Mouse (Mus musculus) heart, adult 2 months (tissue): ENCODE measurements at regions not wholly inside any gene's neighbourhood (a gene's known extent, or its start where the extent isn't known, plus 50 kb on each side); places are given as distances from the start of the nearest gene placed in this dataset.
A peak's percentile ranks its signal among the peaks of the same experiment; 100 is the strongest.

Experiments
- DNase-seq, 2 experiments: peaks; one replicate each; pipeline ENCODE4 v3.0.0; 2021
- H3K27ac ChIP-seq: fragments of 200-600 bp; 2 replicates; pipeline ENCODE4 v1.8.1; 2022
- H3K27me3 ChIP-seq: fragments of 200-500 bp; 2 replicates; pipeline ENCODE4 v1.6.1; 2012; ENCODE audit warnings: mild to moderate bottlenecking, low read length, inconsistent platforms, mixed read lengths; ENCODE audit not compliant: control insufficient read depth, insufficient read depth
- H3K36me3 ChIP-seq: fragments of 200-500 bp; 2 replicates; pipeline ENCODE4 v1.6.1; 2012; ENCODE audit warnings: low read length, inconsistent platforms; ENCODE audit not compliant: control insufficient read depth, insufficient read depth
- H3K4me1 ChIP-seq: fragments of 200-500 bp; 2 replicates; pipeline ENCODE4 v1.6.1; 2011; ENCODE audit warnings: low read length; ENCODE audit not compliant: control insufficient read depth, insufficient read depth
- H3K4me3 ChIP-seq: fragments of 200-600 bp; 2 replicates; pipeline ENCODE4 v1.8.1; 2022
- H3K79me2 ChIP-seq: fragments of 200-500 bp; replicated peaks from 2 replicates; pipeline ENCODE4 v1.6.1; 2012; ENCODE audit warnings: mild to moderate bottlenecking, inconsistent platforms, low read length, moderate library complexity, mixed read lengths; ENCODE audit not compliant: control insufficient read depth, insufficient read depth
- H3K9ac ChIP-seq: fragments of 200-500 bp; 2 replicates; pipeline ENCODE4 v1.6.1; 2012; ENCODE audit warnings: low read depth, mild to moderate bottlenecking, control low read depth, inconsistent platforms, low read length, mixed read lengths
- CTCF ChIP-seq: fragments of 200-600 bp; IDR thresholded peaks from 2 replicates; pipeline ENCODE4 v1.8.1; 2022; ENCODE audit warnings: antibody characterized with exemption, mild to moderate bottlenecking, moderate library complexity
- EP300 ChIP-seq: fragments of 200-500 bp; IDR thresholded peaks from 2 replicates; pipeline ENCODE4 v1.6.1; 2011; ENCODE audit warnings: low read depth, low read length, control low read depth; ENCODE audit not compliant: insufficient read depth
- POLR2A ChIP-seq: fragments of 200-500 bp; IDR thresholded peaks from 2 replicates; pipeline ENCODE4 v1.6.1; 2011; ENCODE audit warnings: mild to moderate bottlenecking, low read depth, low read length, control low read depth; ENCODE audit not compliant: insufficient read depth
- WGBS: fragments of 180-500 bp; shearing (Covaris S2); methylation state at CpG from one replicate; pipeline ENCODE4 v1.1.7; 2018; 5-methylcytosine and 5-hydroxymethylcytosine counted together
- intact Hi-C: fragments of 180-260 bp; cut with DNase I; formaldehyde crosslinking; loops from one replicate; pipeline ENCODE4 v1.15.1; 2025

DNA sequence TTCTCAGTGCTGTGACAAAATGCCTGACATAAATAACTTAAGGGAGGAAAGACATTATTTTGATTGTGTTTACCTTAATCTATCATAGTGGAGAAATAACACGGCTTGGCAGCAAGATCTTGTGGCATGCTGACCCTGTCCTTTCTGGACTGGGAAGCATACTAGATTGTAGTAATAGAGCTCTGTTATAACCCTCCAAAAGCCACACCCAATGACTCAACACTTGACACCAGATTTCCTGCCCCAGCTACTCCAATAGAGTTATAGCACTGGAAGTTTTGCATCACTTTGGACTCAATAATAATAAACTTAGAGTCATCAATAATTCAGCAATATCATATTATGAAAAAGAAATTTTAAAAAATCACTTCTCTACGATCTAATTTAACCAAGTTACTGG is 818.0 kb upstream of the Gje1 start:
- no peaks in the 10 kb centered on the region for H3K36me3 ChIP-seq
- H3K4me3 ChIP-seq = no peak overlapping the region
- DNase-seq = no peak
- no peak for TF ChIP-seq EP300
- TF ChIP-seq POLR2A = no peak
- no peak for TF ChIP-seq CTCF
- H3K4me1 ChIP-seq = no peaks in the 10 kb centered on the region
- H3K27me3 ChIP-seq = no peaks in the 10 kb centered on the region
- no peaks in the 10 kb centered on the region for H3K79me2 ChIP-seq
- H3K27ac ChIP-seq = no peak overlapping the region
- H3K9ac ChIP-seq = no peak overlapping the region
- intact Hi-C loops = no loop called here
- 61% methylated on average over 2 of the region's 2 CpGs for WGBS

DNA sequence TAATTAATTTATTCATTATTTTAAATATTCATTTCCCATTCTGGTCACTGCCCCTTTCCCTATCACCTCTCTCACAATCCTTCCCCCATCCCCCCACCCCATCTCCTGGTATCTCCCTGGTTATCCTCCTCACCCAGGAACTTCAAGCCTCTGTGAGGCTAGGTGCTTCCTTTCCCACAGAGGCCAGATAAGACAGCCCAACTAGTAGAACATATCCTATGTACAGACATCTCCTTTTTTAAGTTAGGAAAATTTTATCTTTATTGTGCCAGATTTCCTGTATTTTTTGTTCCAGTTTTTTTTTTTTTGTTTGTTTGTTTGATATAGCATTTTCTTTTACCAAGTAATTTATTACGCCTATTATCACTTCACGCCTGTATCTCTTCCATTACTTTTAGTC is 769.4 kb upstream of the Gje1 start:
- H3K36me3 ChIP-seq = no peaks in the 10 kb centered on the region
- intact Hi-C loops = no loop called here
- no peaks in the 10 kb centered on the region for H3K27me3 ChIP-seq
- no peaks in the 10 kb centered on the region for H3K4me1 ChIP-seq
- no peaks in the 10 kb centered on the region for H3K79me2 ChIP-seq
- no peak overlapping the region for H3K27ac ChIP-seq
- H3K9ac ChIP-seq = no peak overlapping the region
- 71% methylated on average over 2 of the region's 2 CpGs for WGBS
- H3K4me3 ChIP-seq = no peak overlapping the region
- TF ChIP-seq EP300 (no peak), CTCF (no peak), POLR2A (no peak)
- no peak for DNase-seq

GRCm38 (mm10) chr10:15443281-15443680 is 725.3 kb upstream of the Gje1 start:
- WGBS = 43% methylated on average over 2 of the region's 2 CpGs
- H3K36me3 ChIP-seq = no peaks in the 10 kb centered on the region
- no peaks in the 10 kb centered on the region for H3K27me3 ChIP-seq
- intact Hi-C loops = no loop called here
- TF ChIP-seq EP300 (no peak), CTCF (no peak), POLR2A (no peak)
- DNase-seq = no peak
- no peak overlapping the region for H3K4me3 ChIP-seq
- H3K79me2 ChIP-seq = no peaks in the 10 kb centered on the region
- no peaks in the 10 kb centered on the region for H3K4me1 ChIP-seq
- no peak overlapping the region for H3K27ac ChIP-seq
- no peak overlapping the region for H3K9ac ChIP-seq

GRCm38 (mm10) chr10:15441216-15441615 is 723.2 kb upstream of the Gje1 start:
- Histone ChIP-seq H3K27me3 (no peaks in the 10 kb centered on the region), H3K9ac (no peak overlapping the region), H3K36me3 (no peaks in the 10 kb centered on the region), H3K4me3 (no peak overlapping the region), H3K4me1 (no peaks in the 10 kb centered on the region), H3K79me2 (no peaks in the 10 kb centered on the region), H3K27ac (no peak overlapping the region)
- no peak for DNase-seq
- intact Hi-C loops = no loop called here
- TF ChIP-seq EP300 (no peak), CTCF (no peak), POLR2A (no peak)
- 94% methylated on average over 1 of the region's 1 CpGs for WGBS

DNA sequence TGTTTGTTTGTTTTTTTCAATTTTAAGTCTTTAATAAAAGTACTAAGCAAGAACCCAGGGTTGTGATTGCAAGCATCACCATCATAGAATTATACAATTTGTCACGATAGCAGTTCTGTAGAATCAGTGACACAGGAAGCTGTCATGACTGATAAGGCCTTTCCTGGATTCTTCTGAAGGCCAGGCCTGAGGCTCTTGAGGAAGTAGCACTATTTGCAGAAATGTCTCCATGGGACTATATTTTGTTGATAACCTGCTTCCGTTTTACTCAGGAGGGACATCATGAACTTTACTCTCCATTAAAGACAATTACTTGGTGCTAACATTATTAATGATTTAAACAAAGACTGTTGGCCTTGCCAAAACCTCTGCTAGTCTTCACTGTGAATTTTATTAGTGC is 708.7 kb upstream of the Gje1 start:
- peak in 1 of 2 experiments; percentile 2 for DNase-seq
- WGBS = 32% methylated on average over 2 of the region's 2 CpGs
- intact Hi-C loops = loop anchor here (2.0 kb wide), 1 partner anchor 126 kb away; no protein-coding TSS in a partner anchor
- no peaks in the 10 kb centered on the region for H3K27me3 ChIP-seq
- TF ChIP-seq CTCF (no peak), EP300 (no peak), POLR2A (no peak)
- H3K36me3 ChIP-seq = no peaks in the 10 kb centered on the region
- H3K4me3 ChIP-seq = no peak overlapping the region
- H3K27ac ChIP-seq = no peak overlapping the region
- no peak overlapping the region for H3K9ac ChIP-seq
- no peaks in the 10 kb centered on the region for H3K4me1 ChIP-seq
- no peaks in the 10 kb centered on the region for H3K79me2 ChIP-seq

- no peak for DNase-seq
- intact Hi-C loops = no loop called here
- Histone ChIP-seq H3K27ac (no peak overlapping the region), H3K4me3 (no peak overlapping the region), H3K36me3 (no peaks in the 10 kb centered on the region), H3K9ac (no peak overlapping the region), H3K4me1 (no peaks in the 10 kb centered on the region), H3K27me3 (no peaks in the 10 kb centered on the region), H3K79me2 (no peaks in the 10 kb centered on the region)
- 45% methylated on average over 2 of the region's 2 CpGs for WGBS
- TF ChIP-seq POLR2A = no peak
- no peak for TF ChIP-seq EP300
These were observed 688.2 kb upstream of the Gje1 start for GRCm38 (mm10) chr10:15406211-15406610.

DNA sequence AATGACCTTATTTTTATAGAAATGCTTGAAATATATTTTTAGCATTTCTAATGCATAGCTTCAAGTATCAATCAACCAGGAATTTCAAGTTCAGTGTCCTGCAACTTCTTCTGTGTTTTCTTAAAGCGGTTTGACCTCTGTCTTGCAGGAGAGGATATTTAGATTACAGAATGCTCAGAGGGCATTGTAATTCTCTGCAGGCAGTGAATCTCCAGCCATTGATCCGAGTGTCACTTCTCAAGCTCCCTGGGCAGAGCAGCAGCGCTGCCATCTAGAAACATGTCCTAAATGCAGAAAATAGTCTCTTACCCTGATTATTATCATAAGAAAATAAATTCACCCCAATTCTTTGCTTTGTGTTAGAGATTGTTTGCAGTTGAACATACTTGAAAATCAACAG is 687.7 kb upstream of the Gje1 start:
- no peak for TF ChIP-seq CTCF
- TF ChIP-seq POLR2A = no peak
- no peak for TF ChIP-seq EP300
- intact Hi-C loops = no loop called here
- H3K27ac ChIP-seq = no peak overlapping the region
- no peaks in the 10 kb centered on the region for H3K36me3 ChIP-seq
- H3K4me3 ChIP-seq = no peak overlapping the region
- no peaks in the 10 kb centered on the region for H3K4me1 ChIP-seq
- 60% methylated on average over 3 of the region's 3 CpGs for WGBS
- no peak overlapping the region for H3K9ac ChIP-seq
- H3K79me2 ChIP-seq = no peaks in the 10 kb centered on the region
- no peaks in the 10 kb centered on the region for H3K27me3 ChIP-seq
- DNase-seq = no peak
